Mouse (Mus musculus): Measurements from ENCODE around the gene Cog1. TPM values are rescaled to one million over a fixed set of nuclear protein-coding genes. Genes with fewer than 3 reads are reported as not detected.

The Cog1 gene
- total RNA-seq, 1 experiment from 2014 or later = 14.5 TPM

- no peak for ATAC-seq (replicated peaks in 1 of 2; ENCODE audit: insufficient read depth in 1 of 2, low FRiP score in 2 of 2, low TSS enrichment in 1 of 2, low read depth in 1 of 2, poor library complexity in 2 of 2, severe bottlenecking in 2 of 2)
Observed at GRCm38 (mm10) chr11:113681979-113682378, 33.0 kb downstream of the Cog1 start.

GRCm38 (mm10) chr11:113682897-113683626 lies 34.1 kb downstream of the Cog1 start:
- ATAC-seq (replicated peaks in 1 of 2; ENCODE audit: insufficient read depth in 1 of 2, low FRiP score in 2 of 2, low TSS enrichment in 1 of 2, low read depth in 1 of 2, poor library complexity in 2 of 2, severe bottlenecking in 2 of 2) = peak; percentile 30 to 34; a peak in 3 of 4 replicates

DNA sequence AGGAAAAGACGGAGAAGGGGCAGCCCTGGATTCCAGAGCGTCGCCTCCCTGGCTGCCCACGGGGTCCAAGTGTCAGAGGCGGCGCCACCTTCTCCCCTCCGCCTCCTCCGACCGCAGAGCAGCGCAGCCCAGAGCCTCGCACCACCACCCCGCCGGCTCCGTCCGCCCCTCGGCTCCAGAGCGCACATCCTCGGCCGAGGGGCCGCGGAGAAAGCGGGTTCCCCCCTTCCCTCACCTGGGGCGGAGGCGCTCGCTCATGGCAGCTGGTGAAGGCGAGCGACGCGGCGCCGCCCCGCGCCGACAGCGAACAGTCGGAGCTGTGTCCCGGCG lies 34.6 kb downstream of the Cog1 start:
- ATAC-seq (replicated peaks in 1 of 2; ENCODE audit: insufficient read depth in 1 of 2, low FRiP score in 2 of 2, low TSS enrichment in 1 of 2, low read depth in 1 of 2, poor library complexity in 2 of 2, severe bottlenecking in 2 of 2) = no peak; a peak in 1 of 4 replicates

- ATAC-seq (replicated peaks in 1 of 2; ENCODE audit: insufficient read depth in 1 of 2, low FRiP score in 2 of 2, low TSS enrichment in 1 of 2, low read depth in 1 of 2, poor library complexity in 2 of 2, severe bottlenecking in 2 of 2) = peak; percentile 84 to 85
Observed at GRCm38 (mm10) chr11:113683957-113684706, 35.2 kb downstream of the Cog1 start, which contains the start of the genes Fam104a and D11Wsu47e. Gene Fam104a, minus strand, starts transcription at chr11:113684155. Gene D11Wsu47e, plus strand, starts transcription at chr11:113684412.

DNA sequence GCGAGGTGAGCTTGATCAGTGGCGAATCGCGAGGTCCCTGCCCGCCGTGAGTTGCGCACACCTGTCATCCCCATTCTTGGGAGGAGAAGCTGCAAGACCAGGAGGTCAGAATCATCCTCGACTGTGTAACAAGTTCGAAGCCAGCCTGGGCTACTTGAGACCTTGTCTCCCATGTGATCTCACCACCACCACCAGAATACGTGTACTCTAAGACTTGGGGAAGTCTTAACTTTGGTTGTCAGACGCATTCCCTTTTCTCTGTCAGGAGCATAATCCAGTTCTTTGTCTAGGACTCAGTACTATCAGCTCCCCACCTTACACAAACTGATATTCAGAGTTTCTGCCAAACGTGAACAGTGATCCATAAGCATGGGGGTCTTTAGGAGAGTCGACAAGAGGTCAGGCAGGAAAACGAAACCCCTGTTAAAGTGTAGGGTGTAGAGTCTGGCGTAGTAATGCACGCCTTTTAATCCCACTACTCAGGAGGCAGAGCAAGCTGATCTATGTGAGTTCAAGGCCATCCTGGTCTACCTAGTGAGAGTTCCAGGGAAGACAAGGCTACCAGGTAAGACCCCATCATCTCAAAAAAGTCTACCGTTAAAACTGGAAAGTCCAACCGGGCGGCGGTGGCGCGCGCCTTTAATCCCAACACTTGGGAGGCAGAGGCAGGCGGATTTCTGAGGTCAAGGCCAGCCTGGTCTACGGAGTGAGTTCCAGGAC lies 35.9 kb downstream of the Cog1 start:
- ATAC-seq (replicated peaks in 1 of 2; ENCODE audit: insufficient read depth in 1 of 2, low FRiP score in 2 of 2, low TSS enrichment in 1 of 2, low read depth in 1 of 2, poor library complexity in 2 of 2, severe bottlenecking in 2 of 2) = no peak

DNA sequence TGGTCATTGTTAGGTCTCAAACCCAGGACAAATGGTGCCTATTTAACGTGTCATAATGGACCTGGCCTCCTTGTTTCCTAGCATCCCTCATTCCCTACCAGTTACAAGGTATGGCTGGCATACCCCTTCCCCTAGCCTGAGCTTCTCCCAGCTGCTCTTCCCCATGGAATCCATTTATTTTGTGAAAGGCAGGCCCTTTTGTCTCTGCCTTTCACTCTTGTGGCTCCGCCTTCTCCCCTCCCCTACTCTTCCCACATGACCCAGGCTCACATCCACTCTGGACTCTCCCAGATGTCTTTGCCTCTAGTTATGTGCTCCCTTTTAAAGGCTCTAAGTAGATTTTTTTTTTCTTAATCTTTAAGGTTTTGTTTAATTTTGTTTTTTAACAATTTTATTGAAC lies 38.1 kb downstream of the Cog1 start:
- no peak for ATAC-seq (replicated peaks in 1 of 2; ENCODE audit: insufficient read depth in 1 of 2, low FRiP score in 2 of 2, low TSS enrichment in 1 of 2, low read depth in 1 of 2, poor library complexity in 2 of 2, severe bottlenecking in 2 of 2)

GRCm38 (mm10) chr11:113690506-113690905 lies 41.5 kb downstream of the Cog1 start:
- ATAC-seq (replicated peaks in 1 of 2; ENCODE audit: insufficient read depth in 1 of 2, low FRiP score in 2 of 2, low TSS enrichment in 1 of 2, low read depth in 1 of 2, poor library complexity in 2 of 2, severe bottlenecking in 2 of 2) = no peak

DNA sequence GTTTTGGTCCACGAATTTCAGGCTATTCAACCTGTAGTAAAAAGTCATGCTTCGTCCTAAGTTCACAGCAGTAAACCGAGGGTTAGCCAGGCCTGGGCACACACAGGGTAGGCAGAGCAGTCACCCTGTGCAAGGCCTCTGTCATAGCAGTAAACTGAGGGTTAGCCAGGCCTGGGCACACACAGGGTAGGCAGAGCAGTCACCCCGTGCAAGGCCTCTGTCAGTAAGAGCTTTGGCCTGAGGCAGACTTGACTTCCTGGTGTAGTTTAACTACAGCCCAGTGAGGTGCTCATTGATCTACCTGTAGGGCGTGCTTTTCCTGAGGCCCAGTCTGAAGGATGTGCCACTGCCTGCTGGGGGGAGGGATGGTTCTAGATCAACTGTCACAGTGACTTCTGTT lies 42.3 kb downstream of the Cog1 start:
- no peak for ATAC-seq (replicated peaks in 1 of 2; ENCODE audit: insufficient read depth in 1 of 2, low FRiP score in 2 of 2, low TSS enrichment in 1 of 2, low read depth in 1 of 2, poor library complexity in 2 of 2, severe bottlenecking in 2 of 2)

DNA sequence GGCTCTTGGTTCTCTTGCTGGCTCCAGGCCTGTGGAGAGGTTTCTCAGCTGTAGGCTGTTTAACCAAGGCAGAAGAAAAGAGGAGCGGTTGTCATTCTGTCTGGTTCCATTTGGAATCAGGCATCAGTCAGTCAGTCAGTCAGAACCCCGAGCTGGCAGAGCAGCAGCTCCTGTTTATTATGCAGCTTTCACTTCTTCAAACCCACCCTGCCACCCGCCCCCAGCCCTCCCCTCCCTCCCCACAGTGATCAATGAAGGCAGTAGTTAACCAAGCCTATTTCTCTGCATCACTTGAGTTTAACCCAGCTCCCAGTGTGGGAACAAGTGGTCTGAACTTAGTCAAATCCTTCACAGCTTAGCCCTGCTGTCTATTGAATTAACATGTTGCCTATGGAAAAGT lies 42.9 kb downstream of the Cog1 start:
- no peak for ATAC-seq (replicated peaks in 1 of 2; ENCODE audit: insufficient read depth in 1 of 2, low FRiP score in 2 of 2, low TSS enrichment in 1 of 2, low read depth in 1 of 2, poor library complexity in 2 of 2, severe bottlenecking in 2 of 2)

GRCm38 (mm10) chr11:113697571-113697970 lies 48.6 kb downstream of the Cog1 start:
- ATAC-seq (replicated peaks in 1 of 2; ENCODE audit: insufficient read depth in 1 of 2, low FRiP score in 2 of 2, low TSS enrichment in 1 of 2, low read depth in 1 of 2, poor library complexity in 2 of 2, severe bottlenecking in 2 of 2) = no peak

DNA sequence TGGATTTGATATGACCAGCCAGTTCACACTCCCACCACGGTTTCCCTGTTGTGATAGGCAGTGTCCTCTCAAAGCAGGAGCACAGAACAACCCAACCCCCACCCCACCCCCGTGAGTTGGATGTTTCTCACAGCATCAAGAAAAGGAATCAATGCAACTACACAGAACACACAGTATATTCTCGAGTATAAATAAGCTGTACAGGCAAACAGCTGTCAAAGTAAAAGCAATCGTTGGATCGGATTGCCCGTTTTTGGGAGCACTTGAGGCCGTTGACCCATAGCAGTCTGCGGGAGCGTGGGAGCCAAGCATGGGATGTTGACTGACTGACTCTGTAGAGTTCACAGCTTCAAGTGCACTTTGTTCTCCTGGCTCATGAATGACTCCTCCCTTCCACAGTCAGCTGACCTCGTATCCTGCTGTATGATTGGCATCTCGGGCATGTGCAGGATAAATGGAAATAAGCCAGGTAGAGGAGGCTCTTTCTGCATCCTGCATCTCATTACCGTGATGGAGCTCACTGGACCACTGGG lies 49.1 kb downstream of the Cog1 start:
- ATAC-seq (replicated peaks in 1 of 2; ENCODE audit: insufficient read depth in 1 of 2, low FRiP score in 2 of 2, low TSS enrichment in 1 of 2, low read depth in 1 of 2, poor library complexity in 2 of 2, severe bottlenecking in 2 of 2) = no peak

GRCm38 (mm10) chr11:113699643-113700042 lies 50.7 kb downstream of the Cog1 start:
- ATAC-seq (replicated peaks in 1 of 2; ENCODE audit: insufficient read depth in 1 of 2, low FRiP score in 2 of 2, low TSS enrichment in 1 of 2, low read depth in 1 of 2, poor library complexity in 2 of 2, severe bottlenecking in 2 of 2) = no peak

GRCm38 (mm10) chr11:113703758-113704157 lies 54.8 kb downstream of the Cog1 start:
- peak; percentile 73 to 87 for ATAC-seq (replicated peaks in 1 of 2; ENCODE audit: insufficient read depth in 1 of 2, low FRiP score in 2 of 2, low TSS enrichment in 1 of 2, low read depth in 1 of 2, poor library complexity in 2 of 2, severe bottlenecking in 2 of 2)

DNA sequence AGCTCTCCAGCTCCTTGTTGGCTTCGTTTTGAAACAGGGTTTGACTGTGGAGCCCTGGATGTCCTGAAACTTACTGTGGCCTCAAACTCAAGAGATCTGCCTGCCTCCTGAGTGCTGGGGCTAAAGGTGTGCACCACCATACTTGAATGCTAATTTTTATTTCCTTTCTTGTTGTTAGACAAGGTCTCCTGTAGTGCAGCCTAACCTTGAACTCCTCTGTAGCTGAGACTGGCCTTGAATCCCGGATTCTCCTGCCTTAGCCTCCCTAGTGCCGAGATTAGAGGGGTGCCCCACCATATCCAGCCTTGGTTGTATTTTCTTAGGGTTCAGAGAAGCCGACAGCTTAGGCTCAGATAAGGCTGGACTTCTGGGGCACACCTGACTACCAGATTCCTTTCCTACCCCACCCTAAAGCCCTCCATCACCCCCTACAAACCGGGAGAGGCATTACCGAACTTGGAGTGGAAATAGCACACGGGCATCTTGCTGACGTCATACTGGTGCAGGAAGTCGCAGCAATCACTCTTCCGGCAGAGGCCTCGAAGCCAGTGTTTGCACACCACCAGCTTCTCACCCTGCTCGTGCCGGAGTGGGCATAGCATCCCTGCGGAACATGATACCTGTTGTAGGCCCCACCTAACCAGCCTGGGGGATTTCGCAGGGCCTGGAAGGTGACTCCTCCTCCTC lies 57.1 kb downstream of the Cog1 start:
- peak in 1 of 2 experiments; percentile 13; a peak in 1 of 4 replicates for ATAC-seq (replicated peaks in 1 of 2; ENCODE audit: insufficient read depth in 1 of 2, low FRiP score in 2 of 2, low TSS enrichment in 1 of 2, low read depth in 1 of 2, poor library complexity in 2 of 2, severe bottlenecking in 2 of 2)

GRCm38 (mm10) chr11:113708629-113709213 lies 59.8 kb downstream of the Cog1 start:
- ATAC-seq (replicated peaks in 1 of 2; ENCODE audit: insufficient read depth in 1 of 2, low FRiP score in 2 of 2, low TSS enrichment in 1 of 2, low read depth in 1 of 2, poor library complexity in 2 of 2, severe bottlenecking in 2 of 2) = no peak

GRCm38 (mm10) chr11:113709272-113709671 lies 60.3 kb downstream of the Cog1 start:
- ATAC-seq (replicated peaks in 1 of 2; ENCODE audit: insufficient read depth in 1 of 2, low FRiP score in 2 of 2, low TSS enrichment in 1 of 2, low read depth in 1 of 2, poor library complexity in 2 of 2, severe bottlenecking in 2 of 2) = no peak

GRCm38 (mm10) chr11:113709731-113710256 lies 60.8 kb downstream of the Cog1 start, which contains the start of gene Cpsf4l:
Gene Cpsf4l, minus strand, starts transcription at chr11:113710017.
- no peak for ATAC-seq (replicated peaks in 1 of 2; ENCODE audit: insufficient read depth in 1 of 2, low FRiP score in 2 of 2, low TSS enrichment in 1 of 2, low read depth in 1 of 2, poor library complexity in 2 of 2, severe bottlenecking in 2 of 2)

All from hematopoietic stem cell, adult 5-6 weeks (primary cell).